Mouse (Mus musculus) embryonic facial prominence, embryonic 13.5 days (tissue): Measurements from ENCODE around the gene Cend1. TPM values are rescaled to one million over a fixed set of nuclear protein-coding genes. Genes with fewer than 3 reads are reported as not detected.

Experiments used
- ATAC-seq: fragments of 200-750 bp; cut with Nextera tagmentation; 2 replicates; pipeline ENCODE4 v1.8.0; 2017; ENCODE audit warnings: low read depth; ENCODE audit not compliant: insufficient number of reproducible peaks, insufficient read depth, low FRiP score, low TSS enrichment
- H3K27ac ChIP-seq: fragments of 300-500 bp; sonication (generic); 2 replicates; pipeline ENCODE4 v1.5.1; 2015; ENCODE audit warnings: moderate library complexity, mild to moderate bottlenecking, inconsistent platforms
- H3K27me3 ChIP-seq: fragments of 300-500 bp; sonication (generic); 2 replicates; pipeline ENCODE4 v1.6.1; 2015; ENCODE audit warnings: mild to moderate bottlenecking, inconsistent platforms
- H3K36me3 ChIP-seq: fragments of 300-500 bp; sonication (generic); 2 replicates; pipeline ENCODE4 v1.6.1; 2015; ENCODE audit warnings: mild to moderate bottlenecking, inconsistent platforms
- H3K4me1 ChIP-seq: fragments of 300-500 bp; sonication (generic); 2 replicates; pipeline ENCODE4 v1.6.1; 2015; ENCODE audit warnings: inconsistent platforms
- H3K4me2 ChIP-seq: fragments of 300-500 bp; sonication (generic); 2 replicates; pipeline ENCODE4 v1.6.1; 2015; ENCODE audit warnings: moderate library complexity, mild to moderate bottlenecking, inconsistent platforms
- H3K4me3 ChIP-seq: fragments of 300-500 bp; sonication (generic); 2 replicates; pipeline ENCODE4 v1.5.1; 2015; ENCODE audit warnings: mild to moderate bottlenecking, inconsistent platforms
- H3K9ac ChIP-seq: fragments of 300-500 bp; sonication (generic); 2 replicates; pipeline ENCODE4 v1.6.1; 2015; ENCODE audit warnings: mild to moderate bottlenecking, inconsistent platforms
- H3K9me3 ChIP-seq: fragments of 300-500 bp; sonication (generic); 2 replicates; pipeline ENCODE4 v1.6.1; 2016; ENCODE audit warnings: inconsistent platforms
- WGBS: fragments of 180-500 bp; shearing (Covaris S2); methylation state at CpG from one replicate; pipeline ENCODE4 v1.1.7; 2015; ENCODE audit warnings: mixed read lengths; 5-methylcytosine and 5-hydroxymethylcytosine counted together
- polyA plus RNA-seq: library from polyadenylated mRNA; unstranded; fragments of >200 nt; fragmentation: Nextera tagmentation; extraction: Ambion mirVana; gene quantifications from 2 replicates; pipeline ENCODE4 v1.2.1, GENCODE M21; 2015

The Cend1 gene
- polyA plus RNA-seq, 1 experiment from 2014 or later, result 2.8 TPM

- Histone ChIP-seq H3K9ac (0 out of 2 replicates have a peak overlapping the region, but pooled peaks have one; percentile 40), H3K4me1 (peaks cover 57% of the 10 kb centered on the region), H3K27ac (no peak overlapping the region), H3K4me2 (peak overlapping the region; percentile 59), H3K27me3 (peaks cover 77% of the 10 kb centered on the region), H3K9me3 (no peaks in the 10 kb centered on the region), H3K4me3 (peak overlapping the region; percentile 31), H3K36me3 (peaks cover 3% of the 10 kb centered on the region)
- ATAC-seq, result no peak
- WGBS, result 22% methylated on average over 12 of the region's 12 CpGs
Observed at GRCm38 (mm10) chr7:141463824-141464602, 34.7 kb upstream of the Cend1 start.

GRCm38 (mm10) chr7:141462333-141462821 lies 33.1 kb upstream of the Cend1 start:
- no peaks in the 10 kb centered on the region for H3K9me3 ChIP-seq
- H3K4me1 ChIP-seq, result peaks cover 46% of the 10 kb centered on the region
- no peak overlapping the region for H3K9ac ChIP-seq
- H3K4me2 ChIP-seq, result peak overlapping the region; percentile 67
- 5% methylated on average over 5 of the region's 5 CpGs for WGBS
- peaks cover 83% of the 10 kb centered on the region for H3K27me3 ChIP-seq
- no peak for ATAC-seq
- no peak overlapping the region for H3K4me3 ChIP-seq
- peaks cover 3% of the 10 kb centered on the region; the same call in 1 of the 2 replicates for H3K36me3 ChIP-seq
- H3K27ac ChIP-seq, result no peak overlapping the region

- Histone ChIP-seq H3K4me1 (peaks cover 41% of the 10 kb centered on the region), H3K36me3 (peaks cover 3% of the 10 kb centered on the region; the same call in 1 of the 2 replicates), H3K27me3 (peaks cover 89% of the 10 kb centered on the region), H3K27ac (no peak overlapping the region), H3K4me2 (peak overlapping the region; percentile 67), H3K9ac (peak overlapping the region; percentile 68), H3K4me3 (peak overlapping the region; percentile 41), H3K9me3 (no peaks in the 10 kb centered on the region)
- 2% methylated on average over 58 of the region's 59 CpGs for WGBS
- no peak for ATAC-seq
Observed at GRCm38 (mm10) chr7:141461521-141462332, 32.4 kb upstream of the Cend1 start.

GRCm38 (mm10) chr7:141460391-141461113 lies 31.3 kb upstream of the Cend1 start, which contains the start of gene Cracr2b:
TSS of gene Cracr2b (plus strand) at chr7:141461094.
- Histone ChIP-seq H3K9ac (peak within 1 kb of the TSS; percentile 68), H3K27me3 (peaks cover 86% of the 10 kb centered on the region), H3K36me3 (peaks cover 3% of the 10 kb centered on the region; the same call in 1 of the 2 replicates), H3K27ac (no peak within 1 kb of the TSS), H3K4me1 (peaks cover 39% of the 10 kb centered on the region), H3K4me2 (peak within 1 kb of the TSS; percentile 67), H3K9me3 (no peaks in the 10 kb centered on the region), H3K4me3 (peak within 1 kb of the TSS; percentile 41)
- no peak for ATAC-seq
- WGBS, result 70% methylated on average over 15 of the region's 15 CpGs

GRCm38 (mm10) chr7:141460001-141460390 lies 30.7 kb upstream of the Cend1 start:
- H3K27ac ChIP-seq, result no peak overlapping the region
- no peak for ATAC-seq
- no peaks in the 10 kb centered on the region for H3K9me3 ChIP-seq
- peaks cover 80% of the 10 kb centered on the region for H3K27me3 ChIP-seq
- peaks cover 35% of the 10 kb centered on the region for H3K4me1 ChIP-seq
- no peak overlapping the region for H3K4me3 ChIP-seq
- H3K36me3 ChIP-seq, result peaks cover 3% of the 10 kb centered on the region; the same call in 1 of the 2 replicates
- H3K9ac ChIP-seq, result no peak overlapping the region
- WGBS, result 69% methylated on average over 5 of the region's 5 CpGs
- no peak overlapping the region for H3K4me2 ChIP-seq

- Histone ChIP-seq H3K4me3 (no peak overlapping the region), H3K4me2 (no peak overlapping the region), H3K27me3 (peaks cover 73% of the 10 kb centered on the region), H3K36me3 (peaks cover 3% of the 10 kb centered on the region; the same call in 1 of the 2 replicates), H3K9ac (no peak overlapping the region), H3K27ac (no peak overlapping the region), H3K9me3 (no peaks in the 10 kb centered on the region), H3K4me1 (peaks cover 34% of the 10 kb centered on the region)
- 84% methylated on average over 17 of the region's 17 CpGs for WGBS
- no peak for ATAC-seq
Observed at GRCm38 (mm10) chr7:141459301-141459711, 30.0 kb upstream of the Cend1 start.

- WGBS, result 91% methylated on average over 11 of the region's 11 CpGs
Observed at GRCm38 (mm10) chr7:141458661-141459060, 29.4 kb upstream of the Cend1 start.

GRCm38 (mm10) chr7:141457986-141458660 lies 28.8 kb upstream of the Cend1 start:
- no peaks in the 10 kb centered on the region for H3K9me3 ChIP-seq
- WGBS, result 77% methylated on average over 15 of the region's 15 CpGs
- peaks cover 3% of the 10 kb centered on the region; the same call in 1 of the 2 replicates for H3K36me3 ChIP-seq
- no peak overlapping the region for H3K27ac ChIP-seq
- H3K4me3 ChIP-seq, result no peak overlapping the region
- no peak overlapping the region for H3K9ac ChIP-seq
- no peak overlapping the region for H3K4me2 ChIP-seq
- no peak for ATAC-seq
- H3K27me3 ChIP-seq, result peaks cover 61% of the 10 kb centered on the region
- H3K4me1 ChIP-seq, result peaks cover 30% of the 10 kb centered on the region

More at GRCm38 (mm10) chr7:141458661-141459060, 29.4 kb upstream of the Cend1 start:
- no peak for ATAC-seq
- no peaks in the 10 kb centered on the region for H3K9me3 ChIP-seq
- H3K9ac ChIP-seq, result no peak overlapping the region
- peaks cover 30% of the 10 kb centered on the region for H3K4me1 ChIP-seq
- H3K4me3 ChIP-seq, result no peak overlapping the region
- H3K36me3 ChIP-seq, result peaks cover 3% of the 10 kb centered on the region; the same call in 1 of the 2 replicates
- no peak overlapping the region for H3K27ac ChIP-seq
- no peak overlapping the region for H3K4me2 ChIP-seq
- peaks cover 67% of the 10 kb centered on the region for H3K27me3 ChIP-seq

- no peak overlapping the region for H3K9ac ChIP-seq
- 90% methylated on average over 14 of the region's 14 CpGs for WGBS
- peaks cover 27% of the 10 kb centered on the region for H3K4me1 ChIP-seq
Observed at GRCm38 (mm10) chr7:141457236-141457635, 27.9 kb upstream of the Cend1 start.

GRCm38 (mm10) chr7:141456739-141457138 lies 27.4 kb upstream of the Cend1 start:
- ATAC-seq, result no peak

More at GRCm38 (mm10) chr7:141457236-141457635, 27.9 kb upstream of the Cend1 start:
- Histone ChIP-seq H3K4me3 (no peak overlapping the region), H3K9me3 (no peaks in the 10 kb centered on the region), H3K36me3 (peaks cover 5% of the 10 kb centered on the region), H3K4me2 (no peak overlapping the region), H3K27me3 (peaks cover 53% of the 10 kb centered on the region), H3K27ac (no peak overlapping the region)
- no peak for ATAC-seq

More at GRCm38 (mm10) chr7:141456739-141457138, 27.4 kb upstream of the Cend1 start:
- Histone ChIP-seq H3K4me1 (peaks cover 23% of the 10 kb centered on the region), H3K9ac (no peak overlapping the region), H3K4me3 (0 out of 2 replicates have a peak overlapping the region, but pooled peaks have one; percentile 66), H3K36me3 (peaks cover 10% of the 10 kb centered on the region), H3K27ac (no peak overlapping the region), H3K4me2 (peak overlapping the region; percentile 98), H3K9me3 (no peaks in the 10 kb centered on the region), H3K27me3 (peaks cover 48% of the 10 kb centered on the region)
- 85% methylated on average over 6 of the region's 6 CpGs for WGBS
